Mouse (Mus musculus) embryonic stem cell, embryonic (primary cell): ENCODE data around the gene Mok.

Experiments
- CTCF ChIA-PET, 4 experiments: fragments of 300-600 bp in 2 of 4; fragments of 350-600 bp in 2 of 4; sonication (Branson Sonifier 250); formaldehyde crosslinking; loops; one replicate each; lab custom pipeline; 2022; ENCODE audit warnings: inconsistent platforms in 2 of 4; lab: Charles Lee
- POLR2A ChIA-PET, 4 experiments: fragments of 300-600 bp in 2 of 4; fragments of 350-600 bp in 2 of 4; sonication (Branson Sonifier 250); formaldehyde crosslinking; loops; one replicate each; lab custom pipeline; 2022; ENCODE audit warnings: antibody characterized with exemption in 4 of 4, inconsistent platforms in 1 of 4; lab: Charles Lee

Mok gene

GRCm38 (mm10) chr12:110840348-110841198 is at the start of gene Mok:
Gene Mok (minus strand): TSS chr12:110840939.
- POLR2A ChIA-PET = interaction anchor here in 2 of 4 experiments (1.1 to 7.0 kb wide), 5 partner anchors 43 to 422 kb away, joined by 3 to 63 read pairs (median 22); partner anchors contain the start of gene Hsp90aa1 (in 1 of the 2)

DNA sequence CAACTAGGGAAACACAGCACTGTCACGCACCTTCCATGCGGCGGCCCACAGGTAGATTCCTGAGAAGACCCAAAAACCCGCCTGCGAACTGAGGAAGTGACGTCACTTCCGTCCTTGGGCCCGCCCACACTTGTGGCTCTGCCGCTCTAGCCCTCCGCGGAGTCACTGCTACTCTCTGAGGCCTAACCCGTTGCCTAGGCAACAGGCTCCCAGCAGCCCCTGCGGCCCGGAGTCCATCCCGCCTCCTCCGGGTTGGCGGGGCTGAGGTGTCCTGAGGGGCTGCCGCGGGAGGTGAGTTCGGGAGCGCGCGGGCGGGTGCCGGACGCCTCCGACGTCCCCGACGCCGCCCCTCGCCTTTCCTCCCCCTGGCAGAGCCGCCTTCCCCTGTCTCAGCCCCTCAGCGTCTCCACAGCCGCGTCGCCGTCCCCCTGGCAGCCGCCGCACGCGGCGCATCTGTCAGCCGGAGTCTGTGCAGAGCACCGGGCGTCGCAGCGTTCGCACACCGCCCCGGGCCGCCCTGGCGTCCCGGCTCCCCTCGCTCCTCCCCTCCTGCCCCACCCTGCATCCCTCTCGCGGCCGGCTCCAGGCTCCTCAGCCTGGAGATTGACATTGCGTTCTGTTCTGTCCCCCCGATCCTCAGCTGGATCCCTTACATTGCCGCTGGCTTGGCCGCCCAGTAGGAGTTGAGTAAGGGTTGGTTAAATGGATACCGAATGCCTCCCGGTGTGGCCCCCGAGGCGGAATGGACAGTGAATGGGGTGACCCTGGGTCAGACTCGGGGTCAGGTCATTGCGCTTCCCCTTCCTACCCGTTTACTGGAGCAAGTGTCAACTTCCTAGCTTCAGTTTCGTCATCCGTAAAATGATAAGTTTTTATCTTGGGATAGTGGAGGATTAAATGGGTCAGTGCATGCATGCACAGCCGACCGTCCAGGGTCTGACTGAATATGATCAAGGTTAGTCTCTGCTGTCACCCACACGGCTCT is 48.6 kb upstream of the Mok start, which contains the start of the genes Cinp and Tecpr2:
Gene Cinp, minus strand, starts transcription at position 110 of the 985 bp plus-strand sequence.
Gene Tecpr2, plus strand, starts transcription at position 229 of the 985 bp plus-strand sequence.
- POLR2A ChIA-PET = interaction anchor here in 3 of 4 experiments (0.6 to 2.4 kb wide), 16 partner anchors 7 to 837 kb away, joined by 3 to 7 read pairs (median 4); partner anchors contain the start of gene Wdr20 (in 1 of the 3)
- CTCF ChIA-PET = interaction anchor here in 2 of 4 experiments (0.6 to 1.0 kb wide), 2 partner anchors 27 to 188 kb away, joined by 3 read pairs; no protein-coding TSS in a partner anchor

More at GRCm38 (mm10) chr12:110840348-110841198, at the start of gene Mok:
- CTCF ChIA-PET = no interaction called here

DNA sequence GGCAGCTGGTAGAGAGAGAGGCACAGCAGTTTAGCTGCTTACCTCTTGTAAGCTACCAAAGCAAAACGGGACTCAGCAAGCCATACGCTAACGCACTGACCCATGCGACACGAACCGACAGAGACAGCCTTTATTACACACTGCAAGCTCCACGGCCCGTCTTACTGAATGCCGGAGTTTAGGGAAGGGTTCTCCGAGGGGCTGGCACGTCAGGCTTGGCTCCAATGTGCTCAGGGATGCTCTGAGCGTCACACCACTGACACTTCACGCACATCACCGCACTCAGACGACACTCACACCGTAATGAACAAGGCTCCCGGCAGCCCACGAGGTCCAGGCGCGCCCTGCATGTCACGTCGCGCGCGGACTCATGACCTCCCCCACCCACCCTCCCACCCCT is 47.9 kb upstream of the Mok start:
- ChIA-PET CTCF (interaction anchor here in 1 of 4 experiments (1.0 kb wide), 1 partner anchor 26 kb away, joined by 3 read pairs; no protein-coding TSS in a partner anchor), POLR2A (interaction anchor here in 3 of 4 experiments (0.7 to 2.4 kb wide), 15 partner anchors 8 to 346 kb away, joined by 3 to 7 read pairs (median 4); partner anchors contain the start of genes Rcor1 (in 1 of the 3) and Wdr20 (in 1 of the 3))

- POLR2A ChIA-PET = interaction anchor here in 3 of 4 experiments (0.7 to 2.4 kb wide), 17 partner anchors 7 to 347 kb away, joined by 3 to 7 read pairs (median 4); partner anchors contain the start of genes Rcor1 (in 1 of the 3) and Wdr20 (in 1 of the 3)
Measured at GRCm38 (mm10) chr12:110888106-110888505, 47.4 kb upstream of the Mok start.

DNA sequence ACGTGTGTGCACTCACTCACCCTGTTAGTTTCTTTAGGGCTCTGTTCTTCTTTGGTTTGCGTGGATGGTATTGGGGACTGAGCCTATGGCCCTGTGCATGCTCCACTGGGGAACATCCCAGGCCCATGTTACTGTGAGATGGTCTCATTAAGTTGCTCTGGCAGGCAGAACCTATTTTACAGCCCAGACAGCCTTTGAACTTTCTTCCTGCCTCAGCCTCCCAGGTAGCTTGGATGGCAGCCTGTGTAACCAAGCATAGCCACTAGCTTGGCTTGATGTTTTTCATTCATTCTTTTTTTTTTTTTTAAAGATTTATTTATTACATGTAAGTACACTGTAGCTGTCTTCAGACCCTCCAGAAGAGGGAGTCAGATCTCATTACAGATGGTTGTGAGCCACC is 44.5 kb upstream of the Mok start:
- POLR2A ChIA-PET = interaction anchor here in 3 of 4 experiments (0.7 to 5.2 kb wide), 26 partner anchors 9 to 653 kb away, joined by 3 to 70 read pairs (median 8); partner anchors contain the start of genes Eif5 (in 1 of the 3), Hsp90aa1 (in 1 of the 3), Rcor1 (in 1 of the 3) and Zfp839 (in 1 of the 3)
- CTCF ChIA-PET = interaction anchor here in 1 of 4 experiments (0.6 kb wide), 1 partner anchor 11 kb away, joined by 4 read pairs; no protein-coding TSS in a partner anchor

More at GRCm38 (mm10) chr12:110888106-110888505, 47.4 kb upstream of the Mok start:
- CTCF ChIA-PET = interaction anchor here in 2 of 4 experiments (1.0 to 1.4 kb wide), 3 partner anchors 26 to 104 kb away, joined by 3 to 4 read pairs (median 3); no protein-coding TSS in a partner anchor

GRCm38 (mm10) chr12:110882291-110882690 is 41.6 kb upstream of the Mok start:
- ChIA-PET POLR2A (interaction anchor here (0.6 to 5.2 kb wide), 86 partner anchors 8 to 932 kb away, joined by 3 to 70 read pairs (median 5); partner anchors contain the start of genes Ankrd9 (in 2 of the 4), Hsp90aa1 (in 2 of the 4), Rcor1 (in 2 of the 4) and Wdr20 (in 2 of the 4)), CTCF (interaction anchor here (0.6 to 3.1 kb wide), 18 partner anchors 9 to 846 kb away, joined by 3 to 16 read pairs (median 3); no protein-coding TSS in a partner anchor)

DNA sequence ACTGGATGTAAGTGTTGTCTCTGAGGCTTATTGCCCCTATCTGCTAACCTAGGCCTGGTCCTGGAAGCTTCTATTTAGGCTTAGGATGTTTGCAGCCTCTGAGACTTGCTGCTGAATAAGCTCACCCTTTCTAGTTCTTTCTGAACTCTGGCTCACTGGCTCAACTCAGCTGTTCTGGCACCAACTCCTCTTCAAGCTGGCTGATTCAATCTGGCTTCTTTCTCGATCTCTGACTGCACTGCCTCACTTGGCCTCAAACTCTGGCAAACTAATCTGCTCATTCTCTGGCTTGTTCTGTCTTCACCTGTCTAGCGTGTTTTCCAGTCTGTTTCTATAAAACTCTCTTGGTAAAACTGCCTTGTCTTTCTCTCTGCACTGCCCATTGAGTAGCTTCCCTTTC is 34.6 kb upstream of the Mok start:
- ChIA-PET CTCF (no interaction called here), POLR2A (interaction anchor here in 2 of 4 experiments (0.9 to 2.5 kb wide), 3 partner anchors 14 to 23 kb away, joined by 3 to 9 read pairs (median 3); no protein-coding TSS in a partner anchor)

DNA sequence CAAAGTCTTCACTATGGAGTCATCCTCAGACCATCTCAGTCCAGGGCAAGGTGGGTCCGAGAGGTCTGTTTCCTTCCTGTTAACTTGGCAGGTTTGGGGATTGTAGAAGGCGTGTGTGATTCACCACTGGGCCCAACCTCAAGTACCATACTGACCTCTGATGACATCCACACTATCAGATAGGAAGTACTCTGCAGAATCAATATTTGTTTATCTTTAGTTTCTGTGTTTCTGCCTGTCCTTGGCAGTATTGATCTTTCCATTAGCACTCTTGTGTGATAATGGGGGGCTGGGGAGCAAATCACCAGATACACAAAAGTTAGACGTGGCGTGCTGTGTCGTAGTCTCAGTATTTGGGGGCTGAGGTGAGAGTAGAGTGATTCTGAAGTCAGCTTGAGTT is 30.5 kb upstream of the Mok start:
- POLR2A ChIA-PET = interaction anchor here in 2 of 4 experiments (0.9 to 6.3 kb wide), 5 partner anchors 10 to 12 kb away, joined by 4 to 55 read pairs (median 7); no protein-coding TSS in a partner anchor
- CTCF ChIA-PET = interaction anchor here in 1 of 4 experiments (0.7 kb wide), 1 partner anchor 29 kb away, joined by 3 read pairs; no protein-coding TSS in a partner anchor

- ChIA-PET POLR2A (interaction anchor here in 3 of 4 experiments (0.6 to 6.3 kb wide), 6 partner anchors 9 to 25 kb away, joined by 3 to 55 read pairs (median 6); no protein-coding TSS in a partner anchor), CTCF (interaction anchor here in 2 of 4 experiments (0.5 to 1.3 kb wide), 4 partner anchors 12 to 122 kb away, joined by 3 to 7 read pairs (median 4); no protein-coding TSS in a partner anchor)
Measured at GRCm38 (mm10) chr12:110870107-110870506, 29.4 kb upstream of the Mok start.

GRCm38 (mm10) chr12:110865989-110866388 is 25.2 kb upstream of the Mok start:
- CTCF ChIA-PET = interaction anchor here in 2 of 4 experiments (0.6 to 1.3 kb wide), 2 partner anchors 16 kb away, joined by 3 read pairs; no protein-coding TSS in a partner anchor
- POLR2A ChIA-PET = interaction anchor here in 3 of 4 experiments (0.6 to 4.0 kb wide), 13 partner anchors 8 to 672 kb away, joined by 3 to 20 read pairs (median 4); partner anchors contain the start of genes Eif5 (in 1 of the 3) and Zfp839 (in 1 of the 3)

DNA sequence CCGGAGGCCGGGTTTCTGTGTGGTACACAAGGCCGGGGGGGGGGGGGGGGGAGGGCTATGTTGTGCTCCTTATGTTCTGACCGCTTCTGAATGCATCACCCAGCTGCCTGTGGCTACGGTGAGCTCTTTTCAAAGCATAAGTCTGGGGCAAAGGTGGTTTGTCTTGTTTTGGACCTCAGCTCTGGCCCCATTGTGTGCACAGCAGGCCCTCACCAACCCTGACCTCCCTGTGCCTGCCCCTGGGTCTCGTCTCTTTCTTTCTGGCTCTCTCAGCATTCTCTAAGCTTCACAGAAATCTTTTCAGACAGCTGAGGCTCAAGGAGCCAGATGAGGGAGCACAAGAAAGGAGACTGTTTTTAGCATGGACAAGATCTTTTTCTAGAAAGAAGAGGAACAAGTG is 24.8 kb upstream of the Mok start:
- ChIA-PET CTCF (interaction anchor here in 2 of 4 experiments (0.6 to 1.3 kb wide), 2 partner anchors 16 to 17 kb away, joined by 3 read pairs; no protein-coding TSS in a partner anchor), POLR2A (interaction anchor here in 3 of 4 experiments (0.6 to 4.0 kb wide), 14 partner anchors 8 to 672 kb away, joined by 3 to 20 read pairs (median 4); partner anchors contain the start of genes Eif5 (in 1 of the 3) and Zfp839 (in 1 of the 3))

GRCm38 (mm10) chr12:110864008-110864407 is 23.3 kb upstream of the Mok start:
- CTCF ChIA-PET = interaction anchor here in 1 of 4 experiments (0.5 kb wide), 1 partner anchor 60 kb away, joined by 4 read pairs; no protein-coding TSS in a partner anchor
- POLR2A ChIA-PET = interaction anchor here in 2 of 4 experiments (0.6 to 6.2 kb wide), 5 partner anchors 8 to 20 kb away, joined by 3 to 48 read pairs (median 4); no protein-coding TSS in a partner anchor

GRCm38 (mm10) chr12:110861256-110861655 is 20.5 kb upstream of the Mok start:
- ChIA-PET CTCF (interaction anchor here in 2 of 4 experiments (0.7 to 2.0 kb wide), 3 partner anchors 10 to 263 kb away, joined by 3 to 7 read pairs (median 7); no protein-coding TSS in a partner anchor), POLR2A (interaction anchor here (0.6 to 6.2 kb wide), 15 partner anchors 8 to 253 kb away, joined by 3 to 50 read pairs (median 4); partner anchors contain the start of gene Zfp839 (in 3 of the 4))

- ChIA-PET POLR2A (interaction anchor here (0.6 to 6.2 kb wide), 22 partner anchors 9 to 359 kb away, joined by 3 to 50 read pairs (median 5); partner anchors contain the start of gene Zfp839 (in 3 of the 4)), CTCF (interaction anchor here in 2 of 4 experiments (0.6 to 2.0 kb wide), 3 partner anchors 22 to 231 kb away, joined by 3 to 7 read pairs (median 3); no protein-coding TSS in a partner anchor)
Measured at GRCm38 (mm10) chr12:110860293-110860692, 19.6 kb upstream of the Mok start.

DNA sequence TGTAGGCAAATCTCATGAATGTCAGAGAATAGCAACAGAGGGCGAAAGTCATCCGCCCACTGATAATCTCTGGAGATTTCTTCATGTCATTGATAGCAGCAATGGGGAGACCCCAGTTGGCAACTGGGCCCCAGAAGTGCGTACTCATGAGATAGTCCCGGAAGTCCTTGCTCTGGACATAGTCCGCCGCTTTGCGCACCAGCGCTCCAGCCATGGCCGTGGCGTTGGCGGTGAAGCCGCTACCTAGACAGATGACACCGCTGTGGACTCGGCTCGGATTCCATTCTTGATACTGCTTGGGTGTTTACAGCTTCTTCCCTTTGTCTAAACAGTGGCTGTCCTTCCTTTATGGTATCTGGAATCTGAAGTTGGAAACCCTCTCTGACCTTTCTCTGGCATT is 17.9 kb upstream of the Mok start:
- ChIA-PET POLR2A (interaction anchor here (0.7 to 6.2 kb wide), 18 partner anchors 7 to 250 kb away, joined by 3 to 50 read pairs (median 4); partner anchors contain the start of genes Zfp839 (in 2 of the 4), Hsp90aa1 (in 1 of the 4) and Wdr20 (in 1 of the 4)), CTCF (interaction anchor here in 1 of 4 experiments (0.5 kb wide), 1 partner anchor 257 kb away, joined by 6 read pairs; no protein-coding TSS in a partner anchor)
